Mouse (Mus musculus): ENCODE measurements around the gene Pnmt. TPM values are rescaled to one million over a fixed set of nuclear protein-coding genes. Genes with fewer than 3 reads are reported as not detected.

Gene Pnmt
- 0.62 and 1.1 TPM in 2 replicates for polyA plus RNA-seq (2014; fragmentation: Nextera tagmentation; extraction: Ambion mirVana)

- Histone ChIP-seq H3K4me1 (ENCODE audit: control insufficient read depth, insufficient read depth, low read length) (no peaks in the 10 kb centered on the region), H3K9me3 (ENCODE audit: control insufficient read depth, low read length) (no peaks in the 10 kb centered on the region), H3K27ac (replicated peaks; ENCODE audit: low read depth, low read length) (no peak within 1 kb of the TSS), H3K27me3 (ENCODE audit: control insufficient read depth, insufficient read depth, low read length) (peaks cover 20% of the 10 kb centered on the region; the same call in 1 of the 2 replicates), H3K9ac (replicated peaks; ENCODE audit: low read length) (no peak within 1 kb of the TSS), H3K36me3 (ENCODE audit: control insufficient read depth, insufficient read depth, low read length) (peaks cover under 1% of the 10 kb centered on the region; the same call in 1 of the 2 replicates), H3K4me2 (ENCODE audit: low read length) (peak within 1 kb of the TSS; percentile 21; the same call in 1 of the 2 replicates), H3K4me3 (replicated peaks; ENCODE audit: low read depth, low read length) (no peak within 1 kb of the TSS)
- DNase-seq (no peak), ATAC-seq (ENCODE audit: low FRiP score, low TSS enrichment) (no peak)
- 55% methylated on average over 25 of the region's 25 CpGs for WGBS
Measured at GRCm38 (mm10) chr11:98385638-98386585, at the start of gene Pnmt. Gene Pnmt (plus strand): TSS chr11:98386450.

- DNase-seq (peak; percentile 83), ATAC-seq (ENCODE audit: low FRiP score, low TSS enrichment) (0 out of 2 replicates have a peak, but pooled peaks have one; percentile 11)
- peaks cover 33% of the 10 kb centered on the region for H3K4me1 ChIP-seq (ENCODE audit: control insufficient read depth, insufficient read depth, low read length)
- under 1% methylated on average over 55 of the region's 57 CpGs for WGBS
- H3K27ac ChIP-seq (replicated peaks; ENCODE audit: low read depth, low read length), result peak overlapping the region; percentile 82
- H3K4me2 ChIP-seq (ENCODE audit: low read length), result peak overlapping the region; percentile 94
- H3K27me3 ChIP-seq (ENCODE audit: control insufficient read depth, insufficient read depth, low read length), result peaks cover 79% of the 10 kb centered on the region
- peak overlapping the region; percentile 60 for H3K9ac ChIP-seq (replicated peaks; ENCODE audit: low read length)
- no peaks in the 10 kb centered on the region for H3K36me3 ChIP-seq (ENCODE audit: control insufficient read depth, insufficient read depth, low read length)
- peak overlapping the region; percentile 47 for H3K4me3 ChIP-seq (replicated peaks; ENCODE audit: low read depth, low read length)
- no peaks in the 10 kb centered on the region for H3K9me3 ChIP-seq (ENCODE audit: control insufficient read depth, low read length)
Measured at GRCm38 (mm10) chr11:98338507-98338961, 47.7 kb upstream of the Pnmt start.

GRCm38 (mm10) chr11:98339071-98339501 lies 47.2 kb upstream of the Pnmt start:
- DNase-seq, result peak; percentile 72
- under 1% methylated on average over 19 of the region's 19 CpGs for WGBS
- peaks cover 74% of the 10 kb centered on the region for H3K27me3 ChIP-seq (ENCODE audit: control insufficient read depth, insufficient read depth, low read length)

GRCm38 (mm10) chr11:98339679-98340287 lies 46.5 kb upstream of the Pnmt start:
- H3K4me2 ChIP-seq (ENCODE audit: low read length), result peak overlapping the region; percentile 94
- ATAC-seq (ENCODE audit: low FRiP score, low TSS enrichment) (no peak), DNase-seq (peak; percentile 40)
- peaks cover 67% of the 10 kb centered on the region for H3K27me3 ChIP-seq (ENCODE audit: control insufficient read depth, insufficient read depth, low read length)
- WGBS, result 7% methylated on average over 11 of the region's 11 CpGs
- H3K9me3 ChIP-seq (ENCODE audit: control insufficient read depth, low read length), result no peaks in the 10 kb centered on the region
- peak overlapping the region; percentile 60 for H3K9ac ChIP-seq (replicated peaks; ENCODE audit: low read length)
- no peaks in the 10 kb centered on the region for H3K36me3 ChIP-seq (ENCODE audit: control insufficient read depth, insufficient read depth, low read length)
- H3K27ac ChIP-seq (replicated peaks; ENCODE audit: low read depth, low read length), result peak overlapping the region; percentile 82
- H3K4me3 ChIP-seq (replicated peaks; ENCODE audit: low read depth, low read length), result peak overlapping the region; percentile 47
- peaks cover 24% of the 10 kb centered on the region for H3K4me1 ChIP-seq (ENCODE audit: control insufficient read depth, insufficient read depth, low read length)

More at GRCm38 (mm10) chr11:98339071-98339501, 47.2 kb upstream of the Pnmt start:
- 0 out of 2 replicates have a peak, but pooled peaks have one; percentile 31 for ATAC-seq (ENCODE audit: low FRiP score, low TSS enrichment)
- Histone ChIP-seq H3K36me3 (ENCODE audit: control insufficient read depth, insufficient read depth, low read length) (no peaks in the 10 kb centered on the region), H3K4me2 (ENCODE audit: low read length) (peak overlapping the region; percentile 94), H3K9ac (replicated peaks; ENCODE audit: low read length) (peak overlapping the region; percentile 60), H3K27ac (replicated peaks; ENCODE audit: low read depth, low read length) (peak overlapping the region; percentile 82), H3K4me1 (ENCODE audit: control insufficient read depth, insufficient read depth, low read length) (peaks cover 29% of the 10 kb centered on the region), H3K4me3 (replicated peaks; ENCODE audit: low read depth, low read length) (peak overlapping the region; percentile 47), H3K9me3 (ENCODE audit: control insufficient read depth, low read length) (no peaks in the 10 kb centered on the region)

GRCm38 (mm10) chr11:98340597-98340996 lies 45.7 kb upstream of the Pnmt start:
- peaks cover 59% of the 10 kb centered on the region for H3K27me3 ChIP-seq (ENCODE audit: control insufficient read depth, insufficient read depth, low read length)
- H3K9me3 ChIP-seq (ENCODE audit: control insufficient read depth, low read length), result no peaks in the 10 kb centered on the region
- no peaks in the 10 kb centered on the region for H3K36me3 ChIP-seq (ENCODE audit: control insufficient read depth, insufficient read depth, low read length)
- no peak overlapping the region for H3K4me3 ChIP-seq (replicated peaks; ENCODE audit: low read depth, low read length)
- no peak overlapping the region for H3K4me2 ChIP-seq (ENCODE audit: low read length)
- H3K27ac ChIP-seq (replicated peaks; ENCODE audit: low read depth, low read length), result no peak overlapping the region
- H3K4me1 ChIP-seq (ENCODE audit: control insufficient read depth, insufficient read depth, low read length), result peaks cover 24% of the 10 kb centered on the region
- ATAC-seq (ENCODE audit: low FRiP score, low TSS enrichment) (no peak), DNase-seq (no peak)
- 7% methylated on average over 4 of the region's 4 CpGs for WGBS
- no peak overlapping the region for H3K9ac ChIP-seq (replicated peaks; ENCODE audit: low read length)

DNA sequence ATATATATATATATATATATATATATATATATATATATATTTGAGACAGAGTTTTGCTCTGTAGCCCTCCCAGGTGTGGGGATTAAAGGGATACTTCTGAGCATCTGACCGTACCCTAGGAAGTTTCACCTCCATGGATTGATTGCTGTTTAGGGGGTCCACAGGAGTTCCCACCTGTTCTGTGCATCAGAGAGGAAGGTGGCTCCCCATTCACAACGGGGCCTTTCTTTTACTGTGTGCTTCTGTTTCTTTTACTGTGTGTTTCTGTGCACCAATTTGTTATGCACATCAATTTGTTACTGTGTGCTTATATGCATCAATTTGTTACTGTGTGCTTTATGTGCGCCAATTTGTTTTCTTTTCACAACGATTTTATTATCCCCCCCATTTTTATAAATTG lies 45.1 kb upstream of the Pnmt start:
- peaks cover 56% of the 10 kb centered on the region for H3K27me3 ChIP-seq (ENCODE audit: control insufficient read depth, insufficient read depth, low read length)
- H3K4me2 ChIP-seq (ENCODE audit: low read length), result no peak overlapping the region
- H3K4me3 ChIP-seq (replicated peaks; ENCODE audit: low read depth, low read length), result no peak overlapping the region
- peaks cover 24% of the 10 kb centered on the region for H3K4me1 ChIP-seq (ENCODE audit: control insufficient read depth, insufficient read depth, low read length)
- ATAC-seq (ENCODE audit: low FRiP score, low TSS enrichment), result no peak
- no peaks in the 10 kb centered on the region for H3K9me3 ChIP-seq (ENCODE audit: control insufficient read depth, low read length)
- 56% methylated on average over 4 of the region's 4 CpGs for WGBS
- H3K27ac ChIP-seq (replicated peaks; ENCODE audit: low read depth, low read length), result no peak overlapping the region
- H3K36me3 ChIP-seq (ENCODE audit: control insufficient read depth, insufficient read depth, low read length), result no peaks in the 10 kb centered on the region
- no peak for DNase-seq
- H3K9ac ChIP-seq (replicated peaks; ENCODE audit: low read length), result no peak overlapping the region

GRCm38 (mm10) chr11:98342000-98342945 lies 44.0 kb upstream of the Pnmt start:
- no peak overlapping the region for H3K4me3 ChIP-seq (replicated peaks; ENCODE audit: low read depth, low read length)
- peak; percentile 95 for DNase-seq
- no peaks in the 10 kb centered on the region for H3K9me3 ChIP-seq (ENCODE audit: control insufficient read depth, low read length)
- ATAC-seq (ENCODE audit: low FRiP score, low TSS enrichment), result peak; percentile 38
- peak overlapping the region; percentile 55; the same call in 1 of the 2 replicates for H3K27ac ChIP-seq (replicated peaks; ENCODE audit: low read depth, low read length)
- H3K4me1 ChIP-seq (ENCODE audit: control insufficient read depth, insufficient read depth, low read length), result peaks cover 24% of the 10 kb centered on the region
- H3K36me3 ChIP-seq (ENCODE audit: control insufficient read depth, insufficient read depth, low read length), result no peaks in the 10 kb centered on the region
- H3K4me2 ChIP-seq (ENCODE audit: low read length), result peak overlapping the region; percentile 47
- H3K9ac ChIP-seq (replicated peaks; ENCODE audit: low read length), result no peak overlapping the region
- peaks cover 56% of the 10 kb centered on the region for H3K27me3 ChIP-seq (ENCODE audit: control insufficient read depth, insufficient read depth, low read length)
- 1% methylated on average over 29 of the region's 29 CpGs for WGBS

DNA sequence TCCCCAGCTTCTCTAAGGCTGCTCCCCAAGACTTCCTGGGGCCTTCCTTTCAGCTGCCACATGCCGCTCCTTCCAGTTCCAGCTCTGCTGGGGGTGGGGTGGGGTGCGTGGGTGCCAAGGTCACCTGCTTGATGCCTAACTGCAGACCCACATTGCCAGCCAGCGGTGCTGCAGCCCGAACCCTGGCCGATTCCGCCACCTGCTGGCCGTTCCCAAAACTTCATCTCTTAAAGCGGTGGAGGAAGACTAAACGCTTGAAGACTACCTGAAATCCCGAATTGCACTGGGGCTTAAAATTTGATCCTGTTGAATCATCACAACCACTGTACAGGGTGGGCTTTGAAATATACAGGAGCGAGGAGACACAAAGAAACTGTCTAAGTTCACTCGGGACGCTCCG lies 41.0 kb upstream of the Pnmt start:
- Histone ChIP-seq H3K27ac (replicated peaks; ENCODE audit: low read depth, low read length) (no peak overlapping the region), H3K27me3 (ENCODE audit: control insufficient read depth, insufficient read depth, low read length) (peaks cover 63% of the 10 kb centered on the region), H3K4me3 (replicated peaks; ENCODE audit: low read depth, low read length) (no peak overlapping the region)

More for the DNA sequence above, 41.0 kb upstream of the Pnmt start:
- Histone ChIP-seq H3K36me3 (ENCODE audit: control insufficient read depth, insufficient read depth, low read length) (no peaks in the 10 kb centered on the region), H3K4me1 (ENCODE audit: control insufficient read depth, insufficient read depth, low read length) (peaks cover 13% of the 10 kb centered on the region), H3K9me3 (ENCODE audit: control insufficient read depth, low read length) (no peaks in the 10 kb centered on the region), H3K9ac (replicated peaks; ENCODE audit: low read length) (no peak overlapping the region), H3K4me2 (ENCODE audit: low read length) (peak overlapping the region; percentile 35)
- peak; percentile 88 for DNase-seq
- WGBS, result 2% methylated on average over 14 of the region's 14 CpGs
- ATAC-seq (ENCODE audit: low FRiP score, low TSS enrichment), result no peak

All from midbrain, embryonic 14.5 days (tissue).